7 mouse cellular contexts compared by ENCODE assay signal in the genomic region with DNA sequence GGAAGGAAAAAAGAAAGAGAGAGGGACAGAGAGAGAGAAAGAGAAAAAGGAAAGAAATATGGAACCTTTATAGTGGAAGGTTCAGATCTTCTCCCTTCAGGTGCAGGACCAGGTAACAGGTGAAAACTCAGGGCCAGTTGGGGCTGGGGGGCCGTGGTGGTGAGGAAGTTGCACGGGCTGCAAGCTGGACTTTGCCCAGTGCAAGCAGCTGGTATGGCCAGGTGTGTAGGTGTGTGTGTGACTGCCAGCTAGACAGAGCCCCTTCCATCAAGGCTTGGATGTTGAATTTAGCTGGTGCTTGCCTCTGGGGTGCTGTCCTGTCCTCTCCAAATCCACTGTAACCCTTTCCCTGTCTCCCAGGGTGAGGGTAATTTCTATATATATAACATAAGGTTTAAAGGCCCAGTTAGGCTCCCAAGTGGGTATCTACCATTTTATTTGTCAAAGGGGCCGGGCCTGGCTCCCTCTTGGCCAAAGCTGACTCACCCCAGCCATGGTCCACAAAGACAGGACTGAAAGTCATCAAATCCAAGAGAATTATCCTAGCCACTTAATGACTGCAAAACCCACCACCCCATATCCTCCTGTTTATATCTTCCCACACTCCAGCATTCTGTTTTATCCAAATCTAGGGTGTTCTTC. TPM values are rescaled to one million over a fixed set of nuclear protein-coding genes. Genes with fewer than 3 reads are reported as not detected.
A peak's percentile ranks its signal among the peaks of the same experiment; 100 is the strongest.
DNase-seq lines count a peak whose midpoint lies in the region; ATAC-seq lines count a peak whose summit lies in the region.

No protein-coding gene starts in this region.

- peak overlapping the region; percentile 98 for H3K4me2 ChIP-seq in lung, embryonic 16.5 days (ENCODE audit: low read depth, low read length)
- peak overlapping the region; percentile 90 for H3K4me2 ChIP-seq in forebrain, embryonic 13.5 days
- H3K4me2 ChIP-seq in limb, embryonic 12.5 days = peak overlapping the region; percentile 97
- H3K4me2 ChIP-seq in stomach, embryonic 14.5 days (replicated peaks; ENCODE audit: low read depth, low read length) = peak overlapping the region; percentile 94

- no peaks in the 10 kb centered on the region for H3K36me3 ChIP-seq in lung, embryonic 16.5 days (ENCODE audit: control insufficient read depth, insufficient read depth, low read length)
- H3K36me3 ChIP-seq in forebrain, embryonic 13.5 days (ENCODE audit: poor library complexity, severe bottlenecking) = peaks cover 10% of the 10 kb centered on the region; the same call in 1 of the 2 replicates
- peaks cover 4% of the 10 kb centered on the region; the same call in 1 of the 2 replicates for H3K36me3 ChIP-seq in limb, embryonic 12.5 days
- H3K36me3 ChIP-seq in stomach, embryonic 14.5 days (ENCODE audit: control insufficient read depth, insufficient read depth, low read length) = no peaks in the 10 kb centered on the region

- H3K9me3 ChIP-seq in lung, embryonic 16.5 days (ENCODE audit: control insufficient read depth, low read length) = no peaks in the 10 kb centered on the region
- H3K9me3 ChIP-seq in forebrain, embryonic 13.5 days (replicated peaks) = no peaks in the 10 kb centered on the region
- H3K9me3 ChIP-seq in limb, embryonic 12.5 days = no peaks in the 10 kb centered on the region
- no peaks in the 10 kb centered on the region for H3K9me3 ChIP-seq in stomach, embryonic 14.5 days (ENCODE audit: control insufficient read depth, low read depth, low read length)

- H3K27ac ChIP-seq in lung, embryonic 16.5 days (ENCODE audit: low read length) = no peak overlapping the region
- peak overlapping the region; percentile 85 for H3K27ac ChIP-seq in forebrain, embryonic 13.5 days
- no peak overlapping the region for H3K27ac ChIP-seq in limb, embryonic 12.5 days
- peak overlapping the region; percentile 74 for H3K27ac ChIP-seq in stomach, embryonic 14.5 days (ENCODE audit: low read length)

- peak overlapping the region; percentile 58 for H3K4me3 ChIP-seq in lung, embryonic 16.5 days (ENCODE audit: low read length)
- peak overlapping the region; percentile 65 for H3K4me3 ChIP-seq in forebrain, embryonic 13.5 days
- H3K4me3 ChIP-seq in limb, embryonic 12.5 days (replicated peaks) = peak overlapping the region; percentile 62
- H3K4me3 ChIP-seq in stomach, embryonic 14.5 days (ENCODE audit: low read depth, low read length) = peak overlapping the region; percentile 72

- ATAC-seq in lung, embryonic 16.5 days (ENCODE audit: low read depth) = no peak
- ATAC-seq in forebrain, embryonic 13.5 days = no peak
- ATAC-seq in limb, embryonic 12.5 days (ENCODE audit: insufficient number of reproducible peaks, insufficient read depth, low FRiP score, low TSS enrichment, low read depth) = no peak
- ATAC-seq in stomach, embryonic 14.5 days (ENCODE audit: insufficient number of reproducible peaks, insufficient read depth, low FRiP score, low read depth) = no peak

- DNase-seq in lung, postnatal 10 days = no peak
- DNase-seq in cerebellum, postnatal 14 days = no peak
- DNase-seq in spleen, adult 18-20 months = no peak

- no peaks in the 10 kb centered on the region for H3K27me3 ChIP-seq in lung, embryonic 16.5 days (ENCODE audit: control insufficient read depth, insufficient read depth, low read depth, low read length)
- peaks cover 22% of the 10 kb centered on the region for H3K27me3 ChIP-seq in forebrain, embryonic 13.5 days
- peaks cover 26% of the 10 kb centered on the region for H3K27me3 ChIP-seq in limb, embryonic 12.5 days
- no peaks in the 10 kb centered on the region for H3K27me3 ChIP-seq in stomach, embryonic 14.5 days (ENCODE audit: control insufficient read depth, insufficient read depth, low read length)

- H3K9ac ChIP-seq in lung, embryonic 16.5 days (ENCODE audit: low read length) = peak overlapping the region; percentile 68
- peak overlapping the region; percentile 76 for H3K9ac ChIP-seq in forebrain, embryonic 13.5 days
- H3K9ac ChIP-seq in limb, embryonic 12.5 days (replicated peaks) = no peak overlapping the region
- H3K9ac ChIP-seq in stomach, embryonic 14.5 days (replicated peaks; ENCODE audit: low read depth, low read length) = no peak overlapping the region

- 52% methylated on average over 3 of the region's 3 CpGs for WGBS in lung, embryonic 16.5 days
- 51% methylated on average over 3 of the region's 3 CpGs for WGBS in forebrain, embryonic 13.5 days
- 57% methylated on average over 3 of the region's 3 CpGs for WGBS in limb, embryonic 12.5 days
- WGBS in stomach, embryonic 14.5 days = 45% methylated on average over 3 of the region's 3 CpGs

- peaks cover 13% of the 10 kb centered on the region for H3K4me1 ChIP-seq in lung, embryonic 16.5 days (replicated peaks; ENCODE audit: control insufficient read depth, insufficient read depth, low read length)
- H3K4me1 ChIP-seq in forebrain, embryonic 13.5 days = peaks cover 15% of the 10 kb centered on the region
- peaks cover 7% of the 10 kb centered on the region for H3K4me1 ChIP-seq in limb, embryonic 12.5 days (replicated peaks)
- peaks cover 7% of the 10 kb centered on the region; the same call in 1 of the 2 replicates for H3K4me1 ChIP-seq in stomach, embryonic 14.5 days (ENCODE audit: control insufficient read depth, insufficient read depth, low read length)

RNA-seq across cellular contexts. Expression of gene Rab3d, which starts 1.0 kb away (rescaled TPM):
- 20.9 and 23.5 TPM in 2 replicates for polyA plus RNA-seq in lung, embryonic 16.5 days (2015; fragmentation: Nextera tagmentation; extraction: Ambion mirVana)
- 18.3 and 21.0 TPM in 2 replicates for polyA plus RNA-seq in forebrain, embryonic 13.5 days (2015; fragmentation: Nextera tagmentation; extraction: Ambion mirVana)
- polyA plus RNA-seq in limb, embryonic 12.5 days (2016; fragmentation: Nextera tagmentation; extraction: Ambion mirVana) = 7.3 and 8.8 TPM in 2 replicates
- 41.4 and 42.7 TPM in 2 replicates for polyA plus RNA-seq in stomach, embryonic 14.5 days (2014; fragmentation: Nextera tagmentation; extraction: Ambion mirVana)

RNA-seq across cellular contexts. Expression of gene Ccdc159, which starts 10.3 kb away (rescaled TPM):
- polyA plus RNA-seq in lung, embryonic 16.5 days (2015; fragmentation: Nextera tagmentation; extraction: Ambion mirVana) = 5.9 and 6.4 TPM in 2 replicates
- 5.0 and 6.6 TPM in 2 replicates for polyA plus RNA-seq in forebrain, embryonic 13.5 days (2015; fragmentation: Nextera tagmentation; extraction: Ambion mirVana)
- polyA plus RNA-seq in limb, embryonic 12.5 days (2016; fragmentation: Nextera tagmentation; extraction: Ambion mirVana) = 5.2 and 5.7 TPM in 2 replicates
- polyA plus RNA-seq in stomach, embryonic 14.5 days (2014; fragmentation: Nextera tagmentation; extraction: Ambion mirVana) = 4.9 and 6.3 TPM in 2 replicates

RNA-seq across cellular contexts. Expression of gene Tmem205, which starts 10.4 kb away (rescaled TPM):
- 58.8 and 65.3 TPM in 2 replicates for polyA plus RNA-seq in lung, embryonic 16.5 days (2015; fragmentation: Nextera tagmentation; extraction: Ambion mirVana)
- polyA plus RNA-seq in forebrain, embryonic 13.5 days (2015; fragmentation: Nextera tagmentation; extraction: Ambion mirVana) = 42.2 and 42.3 TPM in 2 replicates
- polyA plus RNA-seq in limb, embryonic 12.5 days (2016; fragmentation: Nextera tagmentation; extraction: Ambion mirVana) = 33.4 and 39.4 TPM in 2 replicates
- 60.7 and 62.4 TPM in 2 replicates for polyA plus RNA-seq in stomach, embryonic 14.5 days (2014; fragmentation: Nextera tagmentation; extraction: Ambion mirVana)

RNA-seq across cellular contexts. Expression of gene Plppr2, which starts 19.9 kb away (rescaled TPM):
- polyA plus RNA-seq in lung, embryonic 16.5 days (2015; fragmentation: Nextera tagmentation; extraction: Ambion mirVana) = 7.7 and 8.2 TPM in 2 replicates
- polyA plus RNA-seq in forebrain, embryonic 13.5 days (2015; fragmentation: Nextera tagmentation; extraction: Ambion mirVana) = 37.8 and 44.1 TPM in 2 replicates
- polyA plus RNA-seq in limb, embryonic 12.5 days (2016; fragmentation: Nextera tagmentation; extraction: Ambion mirVana) = 9.3 and 11.9 TPM in 2 replicates
- polyA plus RNA-seq in stomach, embryonic 14.5 days (2014; fragmentation: Nextera tagmentation; extraction: Ambion mirVana) = 8.5 and 9.9 TPM in 2 replicates

RNA-seq across cellular contexts. Expression of gene Swsap1, which starts 38.6 kb away (rescaled TPM):
- 5.4 and 6.2 TPM in 2 replicates for polyA plus RNA-seq in lung, embryonic 16.5 days (2015; fragmentation: Nextera tagmentation; extraction: Ambion mirVana)
- 8.6 and 12.1 TPM in 2 replicates for polyA plus RNA-seq in forebrain, embryonic 13.5 days (2015; fragmentation: Nextera tagmentation; extraction: Ambion mirVana)
- 7.3 and 7.4 TPM in 2 replicates for polyA plus RNA-seq in limb, embryonic 12.5 days (2016; fragmentation: Nextera tagmentation; extraction: Ambion mirVana)
- polyA plus RNA-seq in stomach, embryonic 14.5 days (2014; fragmentation: Nextera tagmentation; extraction: Ambion mirVana) = 8.9 and 10.4 TPM in 2 replicates

Comparison
In these comparisons a context has a peak if more than half of its experiments do, and no peak if none do; other contexts are left out.
1. H3K27ac ChIP-seq: peak in forebrain, embryonic 13.5 days (single experiment) and stomach, embryonic 14.5 days (single experiment); none in lung, embryonic 16.5 days (single experiment) and limb, embryonic 12.5 days (single experiment).
2. H3K9ac ChIP-seq: peak in lung, embryonic 16.5 days (single experiment) and forebrain, embryonic 13.5 days (single experiment); none in limb, embryonic 12.5 days (single experiment) and stomach, embryonic 14.5 days (single experiment).
3. Peak in every context shown above with its lines, with median percentiles within 50 percentile points of each other: H3K4me2 ChIP-seq and H3K4me3 ChIP-seq.